Mouse (Mus musculus): Measurements from ENCODE around the gene Adcy2.

- TF ChIP-seq CTCF (conservative IDR thresholded peaks at IDR 0.05; ENCODE audit: low read length) = no peak
- no peak for TF ChIP-seq NANOG (IDR thresholded peaks at IDR 0.05; ENCODE audit: borderline replicate concordance, low read length)
Observed at GRCm38 (mm10) chr13:68913666-68914288, 85.6 kb downstream of the Adcy2 start.
